Mouse (Mus musculus): ENCODE results near the gene Dusp19.

DNA sequence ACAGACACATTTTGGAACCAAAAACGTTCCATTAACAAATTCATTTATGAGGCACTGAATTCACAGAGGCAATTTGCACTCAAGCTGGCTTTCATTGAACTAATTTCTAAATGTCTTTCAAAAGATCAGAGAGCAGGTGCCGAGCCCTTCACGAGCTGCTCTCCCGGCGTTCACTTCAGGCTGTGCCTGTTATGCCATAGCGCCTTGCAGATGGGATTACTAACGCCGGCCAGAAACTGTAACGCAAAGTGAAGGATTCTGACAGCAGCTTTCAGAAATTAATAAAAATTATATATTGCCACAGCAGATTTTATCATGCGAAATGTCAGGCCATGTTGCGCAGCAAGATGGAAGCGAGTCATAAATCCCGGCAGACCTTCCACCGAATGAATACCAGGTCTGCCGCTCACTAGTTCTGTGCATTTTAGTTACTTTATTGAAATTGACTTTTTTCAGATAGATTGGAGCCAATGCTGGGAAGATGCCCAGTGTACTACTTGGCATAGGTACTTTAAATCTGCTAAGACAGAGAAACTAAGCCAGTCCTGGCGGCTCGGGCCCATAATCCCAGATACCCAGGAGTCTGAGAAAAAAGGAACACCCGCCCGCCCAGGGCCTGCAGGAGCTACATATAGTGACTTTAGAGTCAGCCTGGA lies 12.9 kb upstream of the Dusp19 start:
- TF ChIP-seq CTCF (IDR thresholded peaks at IDR 0.05; ENCODE audit: control insufficient read depth, insufficient read depth, insufficient replicate concordance, low read depth, low read length) (no peak), POLR2A (IDR thresholded peaks at IDR 0.05; ENCODE audit: control insufficient read depth, low read depth, low read length) (no peak)

Measured in testis, adult 2 months (tissue).